Mouse (Mus musculus) hindbrain, embryonic 10.5 days (tissue): ENCODE data around the gene Hpd. TPM values are rescaled to one million over a fixed set of nuclear protein-coding genes. Genes with fewer than 3 reads are reported as not detected.
"Not testable (repeated sequence)": the region's sequence is repeated elsewhere in the genome, so short reads cannot be mapped to it uniquely, and the experiment has no call there.

Source experiments
- DNase-seq: peaks from one replicate; pipeline ENCODE4 v3.0.0-alpha.2; 2017; ENCODE audit warnings: low spot score
- H3K27ac ChIP-seq: fragments of 300-500 bp; sonication (generic); 2 replicates; pipeline ENCODE4 v1.5.1; 2016; ENCODE audit warnings: mild to moderate bottlenecking, moderate library complexity
- H3K27me3 ChIP-seq: fragments of 300-500 bp; sonication (generic); 2 replicates; pipeline ENCODE4 v1.6.1; 2016; ENCODE audit warnings: mild to moderate bottlenecking; ENCODE audit not compliant: poor library complexity, insufficient read depth, severe bottlenecking
- H3K36me3 ChIP-seq: fragments of 300-500 bp; sonication (generic); 2 replicates; pipeline ENCODE4 v1.6.1; 2016; ENCODE audit warnings: mild to moderate bottlenecking, moderate library complexity
- H3K4me1 ChIP-seq: fragments of 300-500 bp; sonication (generic); replicated peaks from 2 replicates; pipeline ENCODE4 v1.6.1; 2016; ENCODE audit warnings: mild to moderate bottlenecking
- H3K4me3 ChIP-seq: fragments of 300-500 bp; sonication (generic); 2 replicates; pipeline ENCODE4 v1.5.1; 2016; ENCODE audit warnings: mild to moderate bottlenecking, moderate library complexity
- H3K9me3 ChIP-seq: fragments of 300-500 bp; sonication (generic); 2 replicates; pipeline ENCODE4 v1.6.1; 2016; ENCODE audit warnings: mild to moderate bottlenecking, moderate library complexity
- WGBS: fragments of 180-500 bp; shearing (Covaris S2); methylation state at CpG from one replicate; pipeline ENCODE4 v1.1.7; 2016; 5-methylcytosine and 5-hydroxymethylcytosine counted together
- polyA plus RNA-seq: library from polyadenylated mRNA; unstranded; fragments of >200 nt; fragmentation: Nextera tagmentation; extraction: Ambion mirVana; gene quantifications from 2 replicates; pipeline ENCODE4 v1.2.1, GENCODE M21; 2016

Gene Hpd
- polyA plus RNA-seq, result not detected in 2 replicates

GRCm38 (mm10) chr5:123182651-123183050, at the start of gene Hpd:
Gene Hpd, minus strand, starts transcription at chr5:123182727.
- WGBS, result 81% methylated on average over 10 of the region's 10 CpGs
- no peak for DNase-seq
- H3K36me3 ChIP-seq, result no peaks in the 10 kb centered on the region

DNA sequence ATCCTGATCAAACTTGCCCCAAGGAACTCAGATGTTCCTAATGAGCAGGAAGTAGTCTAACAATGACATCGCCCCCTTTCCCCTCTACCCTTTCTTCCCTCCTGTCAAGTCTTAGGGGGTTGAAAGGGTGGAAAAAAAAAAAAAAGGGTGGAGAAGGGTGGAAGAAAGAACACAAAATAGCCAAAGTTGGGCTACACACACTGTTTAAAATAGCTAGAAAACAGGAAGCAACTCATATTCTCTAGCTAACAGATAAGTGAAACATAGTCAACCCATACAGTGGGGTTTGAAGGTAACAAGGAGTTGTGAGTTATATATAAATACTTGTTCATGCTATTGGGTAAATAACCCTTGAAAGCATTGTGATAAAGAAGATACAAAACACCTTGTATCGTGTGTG, 49.7 kb upstream of the Hpd start:
- Histone ChIP-seq H3K36me3 (peaks cover 46% of the 10 kb centered on the region), H3K4me3 (no peak overlapping the region), H3K9me3 (no peaks in the 10 kb centered on the region), H3K27me3 (no peaks in the 10 kb centered on the region), H3K27ac (no peak overlapping the region), H3K4me1 (peaks cover 12% of the 10 kb centered on the region)
- WGBS, result 93% methylated on average over 2 of the region's 2 CpGs
- no peak for DNase-seq

More at GRCm38 (mm10) chr5:123182651-123183050, at the start of gene Hpd:
- no peaks in the 10 kb centered on the region for H3K27me3 ChIP-seq
- no peak within 1 kb of the TSS for H3K4me3 ChIP-seq
- H3K27ac ChIP-seq, result no peak within 1 kb of the TSS
- no peaks in the 10 kb centered on the region; the same call in 1 of the 2 replicates for H3K4me1 ChIP-seq
- 0 out of 2 replicates have a peak, but pooled peaks cover 2% of the 10 kb centered on the region for H3K9me3 ChIP-seq

DNA sequence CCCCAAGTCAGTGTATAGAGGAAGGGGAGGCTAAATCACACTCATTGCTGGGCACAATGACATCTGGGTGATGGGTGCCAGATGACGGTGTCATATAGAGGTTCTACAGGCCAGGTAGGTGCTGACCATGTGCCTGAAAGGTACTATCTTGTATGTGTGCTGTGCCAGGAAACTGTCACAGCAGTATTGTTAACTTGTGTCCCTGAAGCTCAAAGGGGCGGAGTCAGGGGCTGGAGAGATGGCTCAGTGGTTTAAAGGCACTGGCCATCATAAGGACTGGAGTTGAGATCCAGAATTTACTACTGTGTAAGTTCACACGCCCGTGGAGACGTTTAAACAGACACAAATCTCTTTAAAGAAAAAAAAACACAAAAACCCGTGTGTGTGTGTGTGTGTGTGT, 46.8 kb upstream of the Hpd start:
- Histone ChIP-seq H3K27ac (no peak overlapping the region), H3K9me3 (no peaks in the 10 kb centered on the region), H3K27me3 (no peaks in the 10 kb centered on the region), H3K36me3 (peaks cover 19% of the 10 kb centered on the region), H3K4me3 (peak overlapping the region; percentile 81), H3K4me1 (peaks cover 12% of the 10 kb centered on the region)
- WGBS, result 93% methylated on average over 6 of the region's 6 CpGs
- DNase-seq, result no peak

DNA sequence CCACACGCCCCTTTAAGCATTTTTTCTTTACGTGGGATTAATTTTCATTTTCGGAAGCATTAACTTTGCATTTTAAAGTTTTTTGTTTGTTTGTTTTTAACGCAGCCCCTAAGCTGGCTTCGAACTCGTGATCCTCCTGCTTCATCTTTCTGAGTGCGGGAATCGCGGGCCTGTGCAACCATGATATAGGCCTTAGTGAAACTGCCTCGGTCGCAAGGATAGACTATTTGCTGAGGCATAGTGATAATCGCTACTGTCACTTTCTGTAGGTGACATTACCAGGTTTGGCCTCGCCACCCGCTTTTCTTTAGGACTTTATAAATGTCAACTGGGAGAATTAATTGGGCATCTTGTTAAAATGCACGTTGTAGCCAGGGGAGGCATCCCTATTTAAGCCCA, 46.0 kb upstream of the Hpd start:
- Histone ChIP-seq H3K9me3 (no peaks in the 10 kb centered on the region), H3K27ac (peak overlapping the region; percentile 90), H3K4me3 (peak overlapping the region; percentile 81), H3K4me1 (peaks cover 12% of the 10 kb centered on the region), H3K36me3 (peaks cover 14% of the 10 kb centered on the region), H3K27me3 (no peaks in the 10 kb centered on the region)
- no peak for DNase-seq
- 11% methylated on average over 15 of the region's 15 CpGs for WGBS

GRCm38 (mm10) chr5:123227762-123228523, 45.4 kb upstream of the Hpd start:
- Histone ChIP-seq H3K9me3 (no peaks in the 10 kb centered on the region), H3K27ac (peak overlapping the region; percentile 90), H3K36me3 (peaks cover 13% of the 10 kb centered on the region), H3K4me1 (peaks cover 12% of the 10 kb centered on the region), H3K4me3 (peak overlapping the region; percentile 81), H3K27me3 (no peaks in the 10 kb centered on the region)
- peak; percentile 93 for DNase-seq
- 1% methylated on average over 42 of the region's 42 CpGs for WGBS

DNA sequence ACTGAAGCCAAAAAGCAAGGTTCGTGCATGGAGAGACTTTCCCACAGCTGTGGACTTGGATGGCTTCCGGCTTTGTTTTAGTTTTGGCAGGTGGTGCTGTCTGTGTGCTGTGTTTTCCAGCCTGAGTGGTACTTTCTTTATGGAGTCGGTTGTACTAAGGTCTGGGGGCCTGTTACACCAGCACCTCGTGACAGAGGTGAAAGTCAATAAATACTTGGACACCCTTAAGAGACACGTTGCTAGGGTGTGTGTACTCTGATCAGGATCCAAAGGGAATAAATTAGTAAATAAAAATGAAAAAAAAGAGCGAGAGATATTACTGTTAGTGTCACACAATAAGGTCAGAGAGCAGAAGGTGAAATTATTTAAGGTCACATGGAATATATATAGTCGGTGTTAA, 44.3 kb upstream of the Hpd start:
- Histone ChIP-seq H3K4me1 (peaks cover 12% of the 10 kb centered on the region), H3K9me3 (no peaks in the 10 kb centered on the region), H3K36me3 (peaks cover 13% of the 10 kb centered on the region), H3K27ac (no peak overlapping the region), H3K4me3 (no peak overlapping the region), H3K27me3 (no peaks in the 10 kb centered on the region)
- 90% methylated on average over 7 of the region's 7 CpGs for WGBS
- DNase-seq, result no peak

DNA sequence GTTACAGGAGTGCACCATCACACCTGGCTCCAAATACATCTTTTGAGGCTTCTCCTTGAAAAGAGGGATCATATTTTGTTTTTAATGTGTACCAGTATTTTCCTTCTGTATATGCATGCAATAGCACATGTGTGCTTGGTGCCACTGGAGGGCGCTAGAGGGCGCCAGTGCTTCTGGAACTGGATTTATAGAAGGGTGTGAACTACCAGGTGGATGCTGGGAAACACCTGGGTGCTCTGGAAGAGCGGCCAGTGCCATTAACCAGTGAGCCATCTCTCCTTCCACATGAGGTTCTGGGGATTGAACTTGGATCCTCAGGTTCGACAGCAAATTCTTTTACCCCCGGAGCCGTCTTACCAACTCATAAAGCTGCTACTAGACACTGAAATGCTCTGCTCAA, 41.3 kb upstream of the Hpd start:
- H3K27me3 ChIP-seq, DNase-seq, H3K9me3 ChIP-seq, H3K27ac ChIP-seq, H3K4me3 ChIP-seq, H3K4me1 ChIP-seq, H3K36me3 ChIP-seq: not testable (repeated sequence)
- 58% methylated on average over 6 of the region's 6 CpGs for WGBS

DNA sequence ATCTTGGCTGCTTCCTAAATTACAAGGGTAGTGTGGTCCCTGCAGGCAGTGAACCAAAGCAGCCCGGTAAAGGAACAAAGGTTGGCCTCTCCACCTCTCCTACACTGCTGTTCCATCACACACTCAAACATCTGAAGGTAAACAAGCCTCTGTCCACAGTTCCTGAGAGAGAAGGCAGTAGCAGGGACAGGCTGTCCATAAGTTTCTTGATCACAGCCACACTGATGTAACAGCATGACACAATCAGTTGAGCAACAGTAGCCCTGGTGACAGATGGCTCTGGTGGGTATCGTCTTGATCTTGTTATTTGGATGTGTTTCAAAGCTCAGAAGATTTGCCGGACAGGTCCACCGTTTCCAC, 40.5 kb upstream of the Hpd start:
- Histone ChIP-seq H3K36me3 (no peaks in the 10 kb centered on the region), H3K9me3 (0 out of 2 replicates have a peak, but pooled peaks cover 5% of the 10 kb centered on the region), H3K4me1 (no peaks in the 10 kb centered on the region), H3K27ac (no peak overlapping the region), H3K27me3 (no peaks in the 10 kb centered on the region), H3K4me3 (no peak overlapping the region)
- DNase-seq, result no peak
- 83% methylated on average over 4 of the region's 4 CpGs for WGBS

DNA sequence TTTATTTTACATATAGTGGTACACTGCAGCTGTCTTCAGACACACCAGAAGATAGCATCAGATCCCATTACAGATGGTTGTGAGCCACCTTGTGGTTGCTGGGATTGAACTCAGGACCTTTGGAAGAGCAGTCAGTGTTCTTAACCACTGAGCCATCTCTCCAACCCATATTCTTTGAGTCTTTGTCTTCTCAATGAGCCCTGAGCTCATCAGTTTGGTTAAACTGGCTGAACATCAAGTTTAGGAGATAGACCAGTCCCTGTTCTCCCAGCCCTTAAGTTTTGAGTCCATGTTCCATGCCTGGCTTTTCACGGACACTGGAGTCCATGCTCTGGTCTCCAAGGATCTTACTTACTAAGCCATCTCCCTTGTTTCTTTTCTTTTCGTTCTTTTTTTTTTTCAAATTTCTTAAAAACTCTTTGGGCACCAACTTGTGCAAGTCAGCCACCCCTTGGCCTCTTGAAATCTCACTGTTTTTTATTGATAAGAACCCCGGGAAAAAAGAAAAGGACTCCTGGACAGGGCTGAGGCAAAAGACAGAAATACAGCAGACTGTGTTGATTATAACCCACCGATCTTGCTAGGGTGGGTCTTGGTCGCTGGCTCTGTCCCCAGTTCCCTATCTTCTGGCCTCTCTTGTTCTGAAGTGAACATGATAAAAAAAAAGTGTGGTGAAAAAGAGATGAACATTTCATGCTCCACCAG, 40.0 kb upstream of the Hpd start:
- not testable (repeated sequence) for H3K27ac ChIP-seq, H3K4me3 ChIP-seq, H3K36me3 ChIP-seq, H3K9me3 ChIP-seq, H3K27me3 ChIP-seq, H3K4me1 ChIP-seq, DNase-seq
- 88% methylated on average over 5 of the region's 5 CpGs for WGBS

GRCm38 (mm10) chr5:123203591-123203990, 21.1 kb upstream of the Hpd start:
- H3K4me1 ChIP-seq, H3K4me3 ChIP-seq, H3K9me3 ChIP-seq, H3K27me3 ChIP-seq, DNase-seq, H3K36me3 ChIP-seq, H3K27ac ChIP-seq: not testable (repeated sequence)
- 90% methylated on average over 7 of the region's 7 CpGs for WGBS

DNA sequence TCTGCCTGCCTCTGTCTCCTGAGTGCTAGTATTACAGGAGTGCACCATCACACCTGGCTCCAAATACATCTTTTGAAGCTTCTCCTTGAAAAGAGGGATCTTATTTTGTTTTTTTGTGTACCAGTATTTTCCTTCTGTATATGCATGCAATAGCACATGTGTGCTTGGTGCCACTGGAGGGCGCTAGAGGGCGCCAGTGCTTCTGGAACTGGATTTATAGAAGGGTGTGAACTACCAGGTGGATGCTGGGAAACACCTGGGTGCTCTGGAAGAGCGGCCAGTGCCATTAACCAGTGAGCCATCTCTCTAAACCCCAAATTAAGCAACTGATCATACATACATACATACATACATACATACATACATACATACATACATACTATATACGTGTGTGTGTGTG, 20.2 kb upstream of the Hpd start:
- not testable (repeated sequence) for H3K4me1 ChIP-seq, H3K9me3 ChIP-seq, DNase-seq, H3K4me3 ChIP-seq, H3K36me3 ChIP-seq, H3K27ac ChIP-seq, H3K27me3 ChIP-seq
- WGBS, result 45% methylated on average over 4 of the region's 4 CpGs

- Histone ChIP-seq H3K27ac (no peak overlapping the region), H3K9me3 (0 out of 2 replicates have a peak, but pooled peaks cover 3% of the 10 kb centered on the region), H3K36me3 (no peaks in the 10 kb centered on the region), H3K4me1 (no peaks in the 10 kb centered on the region), H3K27me3 (no peaks in the 10 kb centered on the region), H3K4me3 (no peak overlapping the region)
- WGBS, result 86% methylated on average over 5 of the region's 5 CpGs
- no peak for DNase-seq
Measured at GRCm38 (mm10) chr5:123201987-123202386, 19.5 kb upstream of the Hpd start.

- Histone ChIP-seq H3K4me1 (no peaks in the 10 kb centered on the region), H3K27me3 (no peaks in the 10 kb centered on the region), H3K27ac (no peak overlapping the region), H3K36me3 (no peaks in the 10 kb centered on the region), H3K4me3 (no peak overlapping the region), H3K9me3 (0 out of 2 replicates have a peak, but pooled peaks cover 3% of the 10 kb centered on the region)
- 86% methylated on average over 7 of the region's 7 CpGs for WGBS
- DNase-seq, result no peak
Measured at GRCm38 (mm10) chr5:123201523-123201892, 19.0 kb upstream of the Hpd start.
